In the genomic region with DNA sequence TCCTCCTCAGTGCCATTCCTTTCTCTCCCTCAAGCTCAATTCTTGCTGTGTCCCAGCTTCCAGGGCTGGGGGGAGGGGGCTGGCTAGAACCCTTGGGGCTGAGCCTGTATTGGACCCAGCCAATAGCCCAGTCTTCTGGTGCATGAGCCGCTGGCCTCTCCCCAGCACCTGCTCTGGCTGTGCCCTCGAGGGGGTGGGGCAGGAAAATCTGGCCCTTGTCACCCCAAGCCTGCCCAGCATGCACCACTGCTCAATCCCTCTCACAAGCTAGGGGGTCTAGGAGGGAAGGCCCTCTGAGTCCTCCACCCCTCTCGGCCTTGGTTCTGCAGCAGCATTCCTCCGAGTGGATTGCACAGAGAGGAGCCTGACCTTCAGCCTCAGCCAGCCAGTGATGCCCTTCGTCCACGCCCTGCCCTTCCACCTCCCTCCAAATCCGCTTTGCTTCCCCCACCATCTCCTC, we compare ENCODE assay signal across 8 mouse cellular contexts. TPM values are rescaled to one million over a fixed set of nuclear protein-coding genes. Genes with fewer than 3 reads are reported as not detected.
DNase-seq lines count a peak whose midpoint lies in the region; ATAC-seq and TF ChIP-seq lines count a peak whose summit lies in the region.

No protein-coding gene starts in this region.

- no peak for TF ChIP-seq CTCF in lung, embryonic 14.5 days (IDR thresholded peaks at IDR 0.05; ENCODE audit: low read depth)
- TF ChIP-seq CTCF in olfactory bulb, adult 2 months (IDR thresholded peaks at IDR 0.05; ENCODE audit: insufficient read depth, low read depth, low read length) = 0 out of 2 replicates have a peak, but pooled peaks have one; percentile 6

- peak overlapping the region; percentile 26 for H3K4me3 ChIP-seq in lung, embryonic 14.5 days (ENCODE audit: low read depth, low read length)
- peak overlapping the region; percentile 34 for H3K4me3 ChIP-seq in forebrain, embryonic 12.5 days (replicated peaks)
- H3K4me3 ChIP-seq in intestine, embryonic 14.5 days (ENCODE audit: low read depth, low read length) = no peak overlapping the region
- peak overlapping the region; percentile 13 for H3K4me3 ChIP-seq in olfactory bulb, adult 2 months (ENCODE audit: insufficient read depth, low read depth, low read length)

- peaks cover 17% of the 10 kb centered on the region for H3K4me1 ChIP-seq in lung, embryonic 14.5 days (ENCODE audit: insufficient read depth)
- H3K4me1 ChIP-seq in forebrain, embryonic 12.5 days = peaks cover 48% of the 10 kb centered on the region
- peaks cover 25% of the 10 kb centered on the region for H3K4me1 ChIP-seq in intestine, embryonic 14.5 days (replicated peaks; ENCODE audit: control insufficient read depth, insufficient read depth, low read length)
- H3K4me1 ChIP-seq in olfactory bulb, adult 2 months (ENCODE audit: control insufficient read depth, insufficient read depth, low read length) = peaks cover 62% of the 10 kb centered on the region

- H3K4me2 ChIP-seq in lung, embryonic 14.5 days = peak overlapping the region; percentile 55
- peak overlapping the region; percentile 56 for H3K4me2 ChIP-seq in forebrain, embryonic 12.5 days
- peak overlapping the region; percentile 37; the same call in 1 of the 2 replicates for H3K4me2 ChIP-seq in intestine, embryonic 14.5 days (ENCODE audit: low read length)

- no peak for ATAC-seq in lung, embryonic 14.5 days (ENCODE audit: insufficient read depth)
- no peak for ATAC-seq in forebrain, embryonic 12.5 days (ENCODE audit: low FRiP score)
- 0 out of 2 replicates have a peak, but pooled peaks have one; percentile 6 for ATAC-seq in intestine, embryonic 14.5 days (replicated peaks; ENCODE audit: low FRiP score, low TSS enrichment, low read depth)

- H3K36me3 ChIP-seq in lung, embryonic 14.5 days (ENCODE audit: insufficient read depth) = peaks cover 17% of the 10 kb centered on the region; the same call in 1 of the 2 replicates
- no peaks in the 10 kb centered on the region for H3K36me3 ChIP-seq in forebrain, embryonic 12.5 days (replicated peaks)
- no peaks in the 10 kb centered on the region for H3K36me3 ChIP-seq in intestine, embryonic 14.5 days (ENCODE audit: control insufficient read depth, insufficient read depth, low read length)

- TF ChIP-seq POLR2A in olfactory bulb, adult 2 months (IDR thresholded peaks at IDR 0.05; ENCODE audit: insufficient read depth, low read depth, low read length) = no peak

- no peak overlapping the region for H3K27ac ChIP-seq in lung, embryonic 14.5 days (ENCODE audit: low read depth)
- no peak overlapping the region for H3K27ac ChIP-seq in forebrain, embryonic 12.5 days
- no peak overlapping the region for H3K27ac ChIP-seq in intestine, embryonic 14.5 days (ENCODE audit: low read depth)
- peak overlapping the region; percentile 43 for H3K27ac ChIP-seq in olfactory bulb, adult 2 months (ENCODE audit: insufficient read depth, low read depth, low read length)

- H3K9ac ChIP-seq in lung, embryonic 14.5 days = no peak overlapping the region
- 0 out of 2 replicates have a peak overlapping the region, but pooled peaks have one; percentile 33 for H3K9ac ChIP-seq in forebrain, embryonic 12.5 days
- H3K9ac ChIP-seq in intestine, embryonic 14.5 days (ENCODE audit: low read length) = no peak overlapping the region

- peaks cover 23% of the 10 kb centered on the region for H3K27me3 ChIP-seq in lung, embryonic 14.5 days (ENCODE audit: insufficient read depth, low read length)
- peaks cover 88% of the 10 kb centered on the region for H3K27me3 ChIP-seq in forebrain, embryonic 12.5 days
- H3K27me3 ChIP-seq in intestine, embryonic 14.5 days (replicated peaks; ENCODE audit: control insufficient read depth, insufficient read depth, low read length) = peaks cover 37% of the 10 kb centered on the region

- no peak for DNase-seq in lung, embryonic 14.5 days
- DNase-seq in lung, postnatal 25 days (ENCODE audit: low spot score) = no peak
- no peak for DNase-seq in intestine, embryonic 14.5 days (ENCODE audit: low spot score)
- DNase-seq in layer of hippocampus, postnatal 25 days (ENCODE audit: extremely low spot score in 1 of 2, low spot score in 1 of 2) = no peak
- no peak for DNase-seq in adrenal gland, postnatal 25 days
- DNase-seq in adipocyte (ENCODE audit: low spot score) = no peak

- no peaks in the 10 kb centered on the region for H3K9me3 ChIP-seq in lung, embryonic 14.5 days (ENCODE audit: low read depth, low read length)
- H3K9me3 ChIP-seq in forebrain, embryonic 12.5 days = no peaks in the 10 kb centered on the region
- no peaks in the 10 kb centered on the region for H3K9me3 ChIP-seq in intestine, embryonic 14.5 days (ENCODE audit: control insufficient read depth, low read length)

- WGBS in lung, embryonic 14.5 days = 29% methylated on average over 7 of the region's 7 CpGs
- 14% methylated on average over 7 of the region's 7 CpGs for WGBS in forebrain, embryonic 12.5 days
- WGBS in intestine, embryonic 14.5 days = 36% methylated on average over 7 of the region's 7 CpGs
- WGBS in olfactory bulb, adult 2 months = 38% methylated on average over 7 of the region's 7 CpGs

RNA-seq across cellular contexts. Expression of a gene that starts 12.4 kb away (rescaled TPM):
- polyA plus RNA-seq in lung, embryonic 14.5 days (2014; fragmentation: Nextera tagmentation; extraction: Ambion mirVana) = 40.1 and 44.7 TPM in 2 replicates
- polyA plus RNA-seq in forebrain, embryonic 12.5 days (2016; fragmentation: Nextera tagmentation; extraction: Ambion mirVana) = 10.0 and 11.3 TPM in 2 replicates
- polyA plus RNA-seq in intestine, embryonic 14.5 days (2014; fragmentation: Nextera tagmentation; extraction: Ambion mirVana) = 46.7 and 55.2 TPM in 2 replicates
- not detected in 2 replicates for polyA plus RNA-seq in olfactory bulb, adult 2 months (2012; ENCODE audit: insufficient read depth, insufficient read length, low replicate concordance, missing spikeins)
- 100 to 1,000 TPM; 154 to 196 TPM for total RNA-seq in layer of hippocampus, postnatal 25 days (2021)
- 15.8 and 18.1 TPM in 2 replicates for total RNA-seq in adrenal gland, postnatal 25 days (2021)

RNA-seq across cellular contexts. Expression of a gene that starts 27.4 kb away (rescaled TPM):
- 42.9 and 46.3 TPM in 2 replicates for polyA plus RNA-seq in lung, embryonic 14.5 days (2014; fragmentation: Nextera tagmentation; extraction: Ambion mirVana)
- polyA plus RNA-seq in forebrain, embryonic 12.5 days (2016; fragmentation: Nextera tagmentation; extraction: Ambion mirVana) = 0.74 and 0.78 TPM in 2 replicates
- polyA plus RNA-seq in intestine, embryonic 14.5 days (2014; fragmentation: Nextera tagmentation; extraction: Ambion mirVana) = 72.4 and 73.2 TPM in 2 replicates
- not detected in 2 replicates for polyA plus RNA-seq in olfactory bulb, adult 2 months (2012; ENCODE audit: insufficient read depth, insufficient read length, low replicate concordance, missing spikeins)
- total RNA-seq in layer of hippocampus, postnatal 25 days (2021) = 1 to 10 TPM in 1 of 2 experiments, under 1 TPM in 1; 0.94 to 1.2 TPM
- total RNA-seq in adrenal gland, postnatal 25 days (2021) = 9.3 and 14.1 TPM in 2 replicates

RNA-seq across cellular contexts. Expression of a gene that starts 48.2 kb away (rescaled TPM):
- 61.2 and 67.3 TPM in 2 replicates for polyA plus RNA-seq in lung, embryonic 14.5 days (2014; fragmentation: Nextera tagmentation; extraction: Ambion mirVana)
- polyA plus RNA-seq in forebrain, embryonic 12.5 days (2016; fragmentation: Nextera tagmentation; extraction: Ambion mirVana) = 54.8 and 55.8 TPM in 2 replicates
- 69.4 and 72.1 TPM in 2 replicates for polyA plus RNA-seq in intestine, embryonic 14.5 days (2014; fragmentation: Nextera tagmentation; extraction: Ambion mirVana)
- polyA plus RNA-seq in olfactory bulb, adult 2 months (2012; ENCODE audit: insufficient read depth, insufficient read length, low replicate concordance, missing spikeins) = not detected in 2 replicates
- total RNA-seq in layer of hippocampus, postnatal 25 days (2021) = 10 to 100 TPM; 60.5 to 66.7 TPM
- total RNA-seq in adrenal gland, postnatal 25 days (2021) = 78.5 and 82.3 TPM in 2 replicates

Comparison
In these comparisons a context has a peak if more than half of its experiments do, and no peak if none do; other contexts are left out.
1. RNA of a gene that starts 12.4 kb away (polyA plus RNA-seq): 46.7 to 55.2 TPM in intestine, embryonic 14.5 days, 40.1 to 44.7 TPM in lung, embryonic 14.5 days and 10.0 to 11.3 TPM in forebrain, embryonic 12.5 days; not detected in olfactory bulb, adult 2 months; every median in the first group is over 10 times any median in the second.
2. RNA of a gene that starts 27.4 kb away (polyA plus RNA-seq): 72.4 to 73.2 TPM in intestine, embryonic 14.5 days and 42.9 to 46.3 TPM in lung, embryonic 14.5 days; 0.74 to 0.78 TPM in forebrain, embryonic 12.5 days and not detected in olfactory bulb, adult 2 months; every median in the first group is over 10 times any median in the second.
3. RNA of a gene that starts 48.2 kb away (polyA plus RNA-seq): 69.4 to 72.1 TPM in intestine, embryonic 14.5 days, 61.2 to 67.3 TPM in lung, embryonic 14.5 days and 54.8 to 55.8 TPM in forebrain, embryonic 12.5 days; not detected in olfactory bulb, adult 2 months; every median in the first group is over 10 times any median in the second.
4. Peak in every context shown above with its lines, with median percentiles within 50 percentile points of each other: H3K4me2 ChIP-seq.